Mouse (Mus musculus) liver, postnatal 0 days (tissue): ENCODE measurements around the gene Syncrip. TPM values are rescaled to one million over a fixed set of nuclear protein-coding genes. Genes with fewer than 3 reads are reported as not detected.
A peak's percentile ranks its signal among the peaks of the same experiment; 100 is the strongest.
"Not testable (repeated sequence)": the region's sequence is repeated elsewhere in the genome, so short reads cannot be mapped to it uniquely, and the experiment has no call there.

Experiments
- ATAC-seq: fragments of 200-750 bp; cut with Nextera tagmentation; 2 replicates; pipeline ENCODE4 v1.8.0; 2017; ENCODE audit warnings: mild to moderate bottlenecking, moderate library complexity
- DNase-seq: peaks from one replicate; pipeline ENCODE4 v3.0.0-alpha.2; 2016
- H3K27ac ChIP-seq: fragments of 300-500 bp; sonication (generic); 2 replicates; pipeline ENCODE4 v1.5.1; 2014; ENCODE audit warnings: antibody characterized with exemption, moderate library complexity, mild to moderate bottlenecking, low read depth
- H3K27me3 ChIP-seq: fragments of 300-500 bp; sonication (generic); 2 replicates; pipeline ENCODE4 v1.6.1; 2014; ENCODE audit warnings: low read length, control low read depth, mixed read lengths; ENCODE audit not compliant: insufficient read depth
- H3K36me3 ChIP-seq: fragments of 300-500 bp; sonication (generic); replicated peaks from 2 replicates; pipeline ENCODE4 v1.6.1; 2014; ENCODE audit warnings: mild to moderate bottlenecking, control low read depth, low read length, moderate library complexity, mixed read lengths; ENCODE audit not compliant: insufficient read depth
- H3K4me1 ChIP-seq: fragments of 300-500 bp; sonication (generic); 2 replicates; pipeline ENCODE4 v1.6.1; 2014; ENCODE audit warnings: antibody characterized with exemption, mild to moderate bottlenecking, control low read depth; ENCODE audit not compliant: insufficient read depth
- H3K4me2 ChIP-seq: fragments of 300-500 bp; sonication (generic); 2 replicates; pipeline ENCODE4 v1.6.1; 2014; ENCODE audit warnings: low read depth, mild to moderate bottlenecking, low read length, moderate library complexity, mixed read lengths
- H3K4me3 ChIP-seq: fragments of 300-500 bp; sonication (generic); 2 replicates; pipeline ENCODE4 v1.5.1; 2014; ENCODE audit warnings: low read depth, low read length
- H3K9ac ChIP-seq: fragments of 300-500 bp; sonication (generic); replicated peaks from 2 replicates; pipeline ENCODE4 v1.6.1; 2014; ENCODE audit warnings: mild to moderate bottlenecking, moderate library complexity
- H3K9me3 ChIP-seq: fragments of 300-500 bp; sonication (generic); 2 replicates; pipeline ENCODE4 v1.6.1; 2016; ENCODE audit warnings: mild to moderate bottlenecking, control low read depth, low read length, mixed read lengths
- CTCF ChIP-seq: sonication (generic); IDR thresholded peaks from 2 replicates; pipeline ENCODE4 v1.5.1; 2016; ENCODE audit warnings: antibody characterized with exemption, low read depth
- EP300 ChIP-seq: IDR thresholded peaks from 2 replicates; pipeline ENCODE4 v1.6.1; 2016; ENCODE audit warnings: antibody characterized with exemption, low read depth, mild to moderate bottlenecking
- WGBS: fragments of 180-500 bp; shearing (Covaris S2); extraction: QIAGEN DNeasy Blood & Tissue Kit; methylation state at CpG from one replicate; pipeline ENCODE4 v1.1.7; 2014; ENCODE audit not compliant: insufficient replicate concordance; 5-methylcytosine and 5-hydroxymethylcytosine counted together
- polyA plus RNA-seq: library from polyadenylated mRNA; unstranded; fragments of >200 nt; fragmentation: Nextera tagmentation; extraction: Ambion mirVana; gene quantifications from 2 replicates; pipeline ENCODE4 v1.2.1, GENCODE M21; 2015

Syncrip gene
- polyA plus RNA-seq, 1 experiment from 2014 or later = 27.3 TPM

- H3K9me3 ChIP-seq = no peaks in the 10 kb centered on the region
- no peak overlapping the region for H3K27ac ChIP-seq
- peaks cover 4% of the 10 kb centered on the region; the same call in 1 of the 2 replicates for H3K4me1 ChIP-seq
Observed at GRCm38 (mm10) chr9:88476138-88476537, 6.2 kb downstream of the Syncrip start.

GRCm38 (mm10) chr9:88461017-88461416 lies 21.4 kb downstream of the Syncrip start:
- not testable (repeated sequence) for H3K4me2 ChIP-seq, ATAC-seq, H3K27ac ChIP-seq, DNase-seq, H3K27me3 ChIP-seq, H3K4me3 ChIP-seq, H3K4me1 ChIP-seq, H3K9ac ChIP-seq, H3K9me3 ChIP-seq
- WGBS = 79% methylated on average over 2 of the region's 4 CpGs
- H3K36me3 ChIP-seq = peaks cover 57% of the 10 kb centered on the region

More at GRCm38 (mm10) chr9:88476138-88476537, 6.2 kb downstream of the Syncrip start:
- ATAC-seq = no peak
- TF ChIP-seq EP300 (no peak), CTCF (peak; percentile 30)
- no peak overlapping the region for H3K4me3 ChIP-seq
- H3K4me2 ChIP-seq = no peak overlapping the region
- peaks cover 43% of the 10 kb centered on the region for H3K36me3 ChIP-seq
- H3K9ac ChIP-seq = no peak overlapping the region
- H3K27me3 ChIP-seq = no peaks in the 10 kb centered on the region
- WGBS = 59% methylated on average over 1 of the region's 1 CpGs
- DNase-seq = no peak

GRCm38 (mm10) chr9:88439991-88440390 lies 42.4 kb downstream of the Syncrip start:
- ATAC-seq (no peak), DNase-seq (no peak)
- Histone ChIP-seq H3K9me3 (no peaks in the 10 kb centered on the region), H3K9ac (no peak overlapping the region), H3K4me3 (no peak overlapping the region), H3K4me2 (peak overlapping the region; percentile 95), H3K4me1 (peaks cover 13% of the 10 kb centered on the region), H3K36me3 (0 out of 2 replicates have a peak, but pooled peaks cover 5% of the 10 kb centered on the region), H3K27me3 (no peaks in the 10 kb centered on the region), H3K27ac (no peak overlapping the region)
- WGBS = 21% methylated on average over 5 of the region's 5 CpGs
- TF ChIP-seq EP300 (no peak), CTCF (no peak)

GRCm38 (mm10) chr9:88439238-88439600 lies 43.2 kb downstream of the Syncrip start:
- DNase-seq (no peak), ATAC-seq (peak; percentile 41)
- H3K4me2 ChIP-seq = peak overlapping the region; percentile 95
- peak overlapping the region; percentile 93 for H3K9ac ChIP-seq
- H3K27ac ChIP-seq = peak overlapping the region; percentile 96
- no peak for TF ChIP-seq CTCF
- TF ChIP-seq EP300 = no peak
- peak overlapping the region; percentile 89 for H3K4me3 ChIP-seq
- H3K4me1 ChIP-seq = peaks cover 13% of the 10 kb centered on the region
- H3K27me3 ChIP-seq = no peaks in the 10 kb centered on the region
- no peaks in the 10 kb centered on the region for H3K9me3 ChIP-seq
- 1% methylated on average over 17 of the region's 17 CpGs for WGBS
- 0 out of 2 replicates have a peak, but pooled peaks cover 1% of the 10 kb centered on the region for H3K36me3 ChIP-seq

GRCm38 (mm10) chr9:88438555-88439237 lies 43.7 kb downstream of the Syncrip start, which contains the start of gene Snx14:
Gene Snx14 (minus strand): TSS chr9:88438958.
- DNase-seq (peak; percentile 97), ATAC-seq (peak; percentile 97)
- Histone ChIP-seq H3K4me1 (peaks cover 13% of the 10 kb centered on the region), H3K4me3 (peak within 1 kb of the TSS; percentile 89), H3K9me3 (no peaks in the 10 kb centered on the region), H3K27me3 (no peaks in the 10 kb centered on the region), H3K36me3 (no peaks in the 10 kb centered on the region), H3K9ac (peak within 1 kb of the TSS; percentile 93), H3K4me2 (peak within 1 kb of the TSS; percentile 95), H3K27ac (peak within 1 kb of the TSS; percentile 96)
- under 1% methylated on average over 62 of the region's 62 CpGs for WGBS
- no peak for TF ChIP-seq CTCF
- no peak for TF ChIP-seq EP300

DNA sequence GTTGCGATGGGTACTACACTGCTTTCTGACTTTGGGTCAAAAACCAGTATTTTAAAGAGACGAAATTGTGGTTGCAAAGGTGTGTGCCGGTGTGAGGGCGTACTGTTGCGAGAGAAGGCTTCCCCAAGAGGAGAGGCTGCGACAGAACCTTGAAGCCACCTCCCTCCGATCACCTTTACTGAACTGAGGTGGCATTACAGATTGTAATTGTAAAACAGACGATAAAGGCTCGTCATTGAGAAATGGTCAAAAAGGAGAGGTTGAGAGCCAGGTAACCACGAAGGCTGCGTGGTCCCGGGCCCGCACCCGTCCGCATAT lies 44.2 kb downstream of the Syncrip start:
- peak; percentile 5 for ATAC-seq
- no peak for DNase-seq
- Histone ChIP-seq H3K36me3 (no peaks in the 10 kb centered on the region), H3K4me3 (peak overlapping the region; percentile 89), H3K9ac (peak overlapping the region; percentile 93), H3K4me2 (peak overlapping the region; percentile 95), H3K27ac (peak overlapping the region; percentile 96), H3K9me3 (no peaks in the 10 kb centered on the region), H3K4me1 (peaks cover 13% of the 10 kb centered on the region), H3K27me3 (no peaks in the 10 kb centered on the region)
- under 1% methylated on average over 15 of the region's 15 CpGs for WGBS
- TF ChIP-seq CTCF (no peak), EP300 (no peak)
